Mouse (Mus musculus): ENCODE measurements around the gene Nup188.

Gene Nup188

GRCm38 (mm10) chr2:30283193-30283592 lies 3.0 kb upstream of the Nup188 start:
- in situ Hi-C loops (cut with MboI; ENCODE audit: low sequenced_read_pairs): no loop called here

- in situ Hi-C loops (cut with MboI; ENCODE audit: low sequenced_read_pairs): no loop called here
These were observed 1.2 kb upstream of the Nup188 start for GRCm38 (mm10) chr2:30285004-30285403.

GRCm38 (mm10) chr2:30285416-30286181 lies 598 bp upstream of the Nup188 start:
- in situ Hi-C loops (cut with MboI; ENCODE audit: low sequenced_read_pairs): no loop called here

- in situ Hi-C loops (cut with MboI; ENCODE audit: low sequenced_read_pairs): no loop called here
These were observed 803 bp downstream of the Nup188 start for GRCm38 (mm10) chr2:30287027-30287373.

DNA sequence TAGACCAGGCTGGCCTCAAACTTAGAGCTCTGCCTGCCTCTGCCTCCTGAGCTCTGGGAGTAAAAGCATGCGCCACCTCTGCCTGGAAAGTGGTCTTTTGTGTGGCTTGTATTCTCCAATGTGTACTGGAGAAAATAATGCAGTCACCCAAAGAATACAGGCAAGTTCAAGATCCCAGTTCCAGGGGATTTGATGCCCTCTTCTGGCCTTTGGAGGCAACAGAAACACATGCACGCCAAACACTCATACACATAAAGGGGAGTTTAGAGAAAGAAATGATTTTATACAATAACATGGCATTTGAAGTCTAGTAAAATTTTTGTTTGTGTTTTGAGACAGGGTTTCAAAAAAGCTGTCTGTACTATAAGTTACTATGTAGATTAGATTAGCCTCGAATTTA lies 13.3 kb downstream of the Nup188 start:
- in situ Hi-C loops (cut with MboI; ENCODE audit: low sequenced_read_pairs): no loop called here

GRCm38 (mm10) chr2:30299966-30300365 lies 13.8 kb downstream of the Nup188 start:
- in situ Hi-C loops (cut with MboI; ENCODE audit: low sequenced_read_pairs): no loop called here

DNA sequence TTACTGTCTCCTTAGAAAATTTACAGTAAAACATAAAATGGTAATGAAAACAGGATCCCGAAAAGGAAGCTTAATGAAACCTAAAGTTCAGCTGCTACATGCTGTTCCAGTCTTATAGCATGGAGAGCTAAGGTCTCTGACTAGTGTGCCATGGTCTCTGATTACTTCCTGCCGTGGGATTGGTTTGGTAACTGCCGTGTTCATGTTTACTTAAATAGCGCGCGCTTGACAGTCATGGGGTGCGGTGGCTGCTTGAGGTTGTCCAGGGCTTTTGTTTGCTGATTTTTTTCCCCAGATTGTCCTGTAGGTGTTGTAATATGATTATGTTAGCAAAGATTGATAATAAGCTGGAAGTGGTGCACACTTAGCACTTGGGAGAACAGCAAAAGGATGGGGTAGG lies 19.9 kb downstream of the Nup188 start:
- in situ Hi-C loops (cut with MboI; ENCODE audit: low sequenced_read_pairs): no loop called here

- in situ Hi-C loops (cut with MboI; ENCODE audit: low sequenced_read_pairs): no loop called here
These were observed 23.2 kb downstream of the Nup188 start for GRCm38 (mm10) chr2:30309351-30309750.

- in situ Hi-C loops (cut with MboI; ENCODE audit: low sequenced_read_pairs): no loop called here
These were observed 25.3 kb downstream of the Nup188 start for GRCm38 (mm10) chr2:30311481-30311880.

DNA sequence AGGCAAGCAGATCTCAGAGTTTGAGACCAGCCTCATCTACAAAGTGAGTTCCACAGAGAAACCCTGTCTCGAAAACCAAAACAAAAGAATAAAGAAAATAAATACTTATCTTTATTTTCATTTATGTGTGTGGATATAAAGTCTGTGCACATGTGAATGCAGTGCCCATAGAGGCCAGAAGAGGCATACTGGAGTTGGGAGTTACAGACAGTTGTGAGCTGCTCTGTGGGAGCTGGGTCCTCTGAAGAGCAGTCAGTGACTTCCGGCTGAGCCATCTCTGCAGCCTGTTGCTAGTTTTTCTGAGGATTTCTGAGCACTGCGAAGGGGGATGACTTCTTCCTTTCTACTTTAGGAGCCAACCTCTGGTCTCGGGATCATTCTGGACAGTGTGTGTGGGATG lies 29.9 kb downstream of the Nup188 start:
- in situ Hi-C loops (cut with MboI; ENCODE audit: low sequenced_read_pairs): no loop called here

DNA sequence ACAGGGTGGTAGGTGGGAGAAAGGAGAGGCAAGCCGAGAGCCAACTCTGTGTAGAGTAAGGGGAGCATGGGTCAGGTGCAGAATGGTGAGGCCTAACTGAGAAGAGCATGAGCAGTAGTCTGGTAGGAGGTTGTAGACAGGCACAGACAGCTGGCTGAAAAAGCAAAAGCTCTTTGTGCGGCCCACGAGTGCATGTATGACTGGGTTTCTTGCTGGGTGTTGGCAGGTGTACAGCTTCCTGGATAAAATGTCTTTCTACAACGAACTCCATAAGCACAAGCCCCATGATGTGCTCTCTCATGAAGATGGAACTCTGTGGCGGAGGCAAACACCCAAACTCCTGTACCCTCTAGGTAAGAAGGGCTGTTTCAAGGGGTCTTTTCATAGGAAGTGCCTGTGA lies 30.8 kb downstream of the Nup188 start:
- in situ Hi-C loops (cut with MboI; ENCODE audit: low sequenced_read_pairs): no loop called here

- in situ Hi-C loops (cut with MboI; ENCODE audit: low sequenced_read_pairs): no loop called here
These were observed 33.1 kb downstream of the Nup188 start for GRCm38 (mm10) chr2:30319260-30319659.

DNA sequence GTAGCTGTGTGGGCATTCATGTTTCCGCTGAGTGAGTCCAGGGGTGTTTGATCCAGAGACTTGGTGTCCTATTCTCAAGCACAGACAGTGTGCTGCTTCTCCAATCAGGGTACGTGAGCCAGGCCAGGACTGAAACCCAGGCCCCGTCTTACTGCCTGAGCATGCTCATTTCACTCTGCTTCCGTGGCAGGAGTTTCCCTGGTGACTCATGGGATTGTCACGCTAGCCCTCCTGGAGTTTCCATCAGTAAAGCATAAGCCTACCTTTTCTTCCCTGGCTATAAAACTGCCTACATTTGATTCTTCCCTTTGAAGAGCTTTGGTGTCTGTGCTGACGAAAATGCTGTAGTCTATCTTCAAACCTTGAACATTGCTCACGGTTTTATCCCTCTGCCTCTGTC lies 36.9 kb downstream of the Nup188 start:
- in situ Hi-C loops (cut with MboI; ENCODE audit: low sequenced_read_pairs): no loop called here

- in situ Hi-C loops (cut with MboI; ENCODE audit: low sequenced_read_pairs): no loop called here
These were observed 39.1 kb downstream of the Nup188 start for GRCm38 (mm10) chr2:30325296-30325695.

DNA sequence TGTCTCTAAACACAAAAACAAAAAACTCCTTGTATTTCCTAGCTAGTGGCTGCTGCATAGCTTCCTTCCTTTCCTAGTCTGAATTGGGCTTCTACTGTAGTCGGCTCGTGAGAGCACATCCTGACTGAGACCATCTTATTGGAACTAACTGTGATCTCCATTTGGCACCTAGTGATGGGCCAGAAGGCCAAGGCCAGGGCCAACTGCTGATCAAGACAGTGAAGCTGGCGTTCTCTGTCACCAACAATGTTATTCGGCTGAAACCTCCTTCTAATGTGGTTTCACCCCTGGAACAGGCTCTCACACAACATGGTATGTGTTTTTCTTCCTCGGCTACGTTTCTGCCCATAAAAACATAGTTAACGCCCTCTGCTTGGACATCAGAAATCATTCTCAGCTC lies 41.1 kb downstream of the Nup188 start:
- in situ Hi-C loops (cut with MboI; ENCODE audit: low sequenced_read_pairs): no loop called here

DNA sequence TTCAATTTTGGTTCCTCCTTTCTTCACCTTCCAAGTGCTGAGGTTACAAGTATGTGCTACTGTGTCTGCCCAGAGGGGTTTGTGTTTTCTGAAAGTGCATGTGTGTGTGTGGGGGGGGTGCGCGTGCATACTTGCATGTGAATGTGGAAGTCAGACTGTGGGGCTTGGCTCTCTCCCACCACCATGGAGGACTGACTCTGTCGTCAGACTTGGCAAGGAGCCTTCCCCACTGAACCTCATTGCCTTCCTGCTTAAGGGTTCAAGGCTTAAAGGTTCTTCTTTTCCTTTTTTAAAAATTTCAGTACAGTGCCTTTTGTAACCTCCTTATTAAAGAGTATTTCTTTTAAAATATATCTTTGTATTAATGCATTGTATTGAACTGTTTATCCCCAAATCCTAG lies 42.6 kb downstream of the Nup188 start:
- in situ Hi-C loops (cut with MboI; ENCODE audit: low sequenced_read_pairs): no loop called here

DNA sequence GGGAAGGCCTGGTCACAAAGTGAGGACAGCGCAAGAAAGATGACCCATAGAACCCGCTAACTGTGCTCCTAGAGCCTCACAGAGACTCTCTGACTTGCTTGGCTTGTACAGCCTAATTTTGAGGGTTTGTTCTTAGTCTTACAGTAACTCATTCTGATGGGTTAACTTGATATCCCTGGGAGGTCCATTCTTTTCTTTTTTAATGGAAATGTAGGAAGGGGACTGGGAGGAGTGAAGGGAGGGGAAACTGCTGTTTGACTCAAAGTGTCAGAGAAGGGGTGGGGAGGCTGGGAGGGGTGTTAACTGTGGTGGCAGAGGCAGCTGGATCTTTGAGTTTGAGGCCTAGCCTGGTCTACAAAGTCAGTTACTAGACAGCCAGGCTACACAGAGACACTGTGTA lies 49.1 kb downstream of the Nup188 start:
- in situ Hi-C loops (cut with MboI; ENCODE audit: low sequenced_read_pairs): no loop called here

DNA sequence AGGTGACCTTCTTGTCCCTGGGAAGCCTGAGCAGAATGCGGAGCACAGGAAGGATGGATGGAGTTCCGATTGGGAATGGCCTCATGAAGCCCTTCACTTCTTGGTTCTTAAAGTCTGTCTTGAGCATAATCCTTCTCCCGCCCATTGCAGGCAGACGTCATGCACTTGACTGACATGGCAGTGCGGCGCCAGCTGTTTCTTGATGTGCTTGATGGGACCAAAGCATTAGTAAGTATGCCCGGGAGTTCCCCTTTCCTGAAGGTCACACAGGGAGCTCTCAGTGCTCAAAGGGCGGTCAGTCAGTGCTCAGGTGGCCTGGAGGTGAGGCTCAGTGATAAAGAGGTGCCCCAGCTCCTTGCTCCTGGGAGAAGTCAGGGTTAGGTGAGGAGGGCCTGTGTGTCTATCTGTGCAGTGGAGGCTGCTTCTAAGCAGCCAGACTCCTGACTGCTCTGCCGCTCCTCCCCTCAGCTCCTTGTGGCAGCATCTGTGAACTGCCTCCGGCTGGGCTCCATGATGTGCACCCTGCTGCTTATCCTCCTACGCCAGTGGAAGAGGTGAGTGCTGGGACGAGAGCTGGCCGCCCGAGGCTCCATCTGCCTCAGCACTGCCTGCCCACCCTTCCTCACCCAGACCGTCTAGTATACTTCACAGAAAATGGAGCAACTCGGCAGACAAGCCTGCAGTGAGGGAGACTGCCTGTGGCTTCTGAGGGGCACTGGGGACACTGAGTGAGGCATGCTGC lies 50.1 kb downstream of the Nup188 start:
- in situ Hi-C loops (cut with MboI; ENCODE audit: low sequenced_read_pairs): no loop called here

- in situ Hi-C loops (cut with MboI; ENCODE audit: low sequenced_read_pairs): no loop called here
These were observed 51.0 kb downstream of the Nup188 start for GRCm38 (mm10) chr2:30337179-30337578.

DNA sequence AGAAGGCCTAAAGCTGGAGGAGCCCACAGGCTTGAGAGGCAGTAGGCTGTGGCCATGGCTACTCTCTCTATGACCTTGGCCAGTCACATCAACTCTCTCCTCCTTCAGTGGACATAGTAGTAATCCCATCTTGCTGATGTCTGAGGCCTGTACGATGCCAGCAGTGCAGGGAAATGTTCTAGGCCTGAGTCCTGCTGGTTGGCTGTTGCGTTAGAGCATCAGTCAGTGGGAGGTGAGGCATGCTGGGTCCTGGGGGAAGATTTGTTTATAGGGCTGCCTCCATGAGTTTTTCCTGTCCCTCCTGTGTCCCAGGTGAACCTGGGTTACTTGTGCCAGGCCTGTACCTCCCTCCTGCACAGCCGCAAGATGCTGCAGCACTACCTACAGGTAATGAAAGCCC lies 55.9 kb downstream of the Nup188 start:
- in situ Hi-C loops (cut with MboI; ENCODE audit: low sequenced_read_pairs): no loop called here

- in situ Hi-C loops (cut with MboI; ENCODE audit: low sequenced_read_pairs): no loop called here
These were observed 56.3 kb downstream of the Nup188 start for GRCm38 (mm10) chr2:30342544-30342943.

- in situ Hi-C loops (cut with MboI; ENCODE audit: low sequenced_read_pairs): no loop called here
These were observed 57.5 kb downstream of the Nup188 start for GRCm38 (mm10) chr2:30343601-30344137.
